Mouse (Mus musculus): ENCODE results near the gene Prl8a6. TPM values are rescaled to one million over a fixed set of nuclear protein-coding genes. Genes with fewer than 3 reads are reported as not detected.

The Prl8a6 gene
- total RNA-seq (2017): not detected in 2 replicates

- ATAC-seq (replicated peaks in 1 of 2; ENCODE audit: insufficient read depth in 1 of 2, low FRiP score in 2 of 2, low TSS enrichment in 1 of 2, low read depth in 1 of 2, poor library complexity in 2 of 2, severe bottlenecking in 2 of 2): no peak
Measured at GRCm38 (mm10) chr13:27438588-27438987, at the start of gene Prl8a6. Gene Prl8a6 (minus strand): TSS chr13:27438688.

- no peak for ATAC-seq (replicated peaks in 1 of 2; ENCODE audit: insufficient read depth in 1 of 2, low FRiP score in 2 of 2, low TSS enrichment in 1 of 2, low read depth in 1 of 2, poor library complexity in 2 of 2, severe bottlenecking in 2 of 2)
Measured at GRCm38 (mm10) chr13:27433159-27433558, 5.3 kb downstream of the Prl8a6 start.

- ATAC-seq (replicated peaks in 1 of 2; ENCODE audit: insufficient read depth in 1 of 2, low FRiP score in 2 of 2, low TSS enrichment in 1 of 2, low read depth in 1 of 2, poor library complexity in 2 of 2, severe bottlenecking in 2 of 2): no peak
Measured at GRCm38 (mm10) chr13:27413640-27414039, 24.8 kb downstream of the Prl8a6 start.

GRCm38 (mm10) chr13:27399061-27399724 is 39.3 kb downstream of the Prl8a6 start:
- ATAC-seq (replicated peaks in 1 of 2; ENCODE audit: insufficient read depth in 1 of 2, low FRiP score in 2 of 2, low TSS enrichment in 1 of 2, low read depth in 1 of 2, poor library complexity in 2 of 2, severe bottlenecking in 2 of 2): no peak

- no peak for ATAC-seq (replicated peaks in 1 of 2; ENCODE audit: insufficient read depth in 1 of 2, low FRiP score in 2 of 2, low TSS enrichment in 1 of 2, low read depth in 1 of 2, poor library complexity in 2 of 2, severe bottlenecking in 2 of 2)
Measured at GRCm38 (mm10) chr13:27390746-27391145, 47.7 kb downstream of the Prl8a6 start, which contains the start of gene Prl2b1. Gene Prl2b1 (minus strand): TSS chr13:27390846.

Other genes with a start within 250 kb of the Prl8a6 start
- not detected in 2 replicates for gene Prl3c1, start 242.0 kb downstream of the Prl8a6 start, total RNA-seq (2017)
- gene Prl3b1, start 196.8 kb downstream of the Prl8a6 start, total RNA-seq (2017): not detected in 2 replicates
- not detected in 2 replicates for gene Prl3a1, start 179.3 kb downstream of the Prl8a6 start, total RNA-seq (2017)
- not detected in 2 replicates for gene Prl6a1, start 126.1 kb downstream of the Prl8a6 start, total RNA-seq (2017)
- not detected in 2 replicates for gene Prl8a2, start 93.0 kb downstream of the Prl8a6 start, total RNA-seq (2017)
- not detected in 2 replicates for gene Prl2b1, start 47.8 kb downstream of the Prl8a6 start, total RNA-seq (2017)
- not detected in 2 replicates for gene Prl8a8, start 74.5 kb upstream of the Prl8a6 start, total RNA-seq (2017)
- gene Prl8a9, start 125.9 kb upstream of the Prl8a6 start, total RNA-seq (2017): not detected in 2 replicates
- gene Prl8a1, start 143.5 kb upstream of the Prl8a6 start, total RNA-seq (2017): not detected in 2 replicates
- gene Prl7b1, start 171.9 kb upstream of the Prl8a6 start, total RNA-seq (2017): not detected in 2 replicates
- gene Prl7a1, start 203.8 kb upstream of the Prl8a6 start, total RNA-seq (2017): not detected in 2 replicates
- not detected in 2 replicates for gene Prl7a2, start 229.3 kb upstream of the Prl8a6 start, total RNA-seq (2017)